Mouse (Mus musculus) lung, adult 2 months (tissue): ENCODE measurements around the gene Zfp820.

Source experiments
- CTCF ChIP-seq: fragments of 200-500 bp; IDR thresholded peaks from 2 replicates; pipeline ENCODE4 v1.5.1; 2011; ENCODE audit warnings: mild to moderate bottlenecking, low read length, control low read depth; ENCODE audit not compliant: insufficient read depth
- POLR2A ChIP-seq: fragments of 200-500 bp; IDR thresholded peaks from 2 replicates; pipeline ENCODE4 v1.6.1; 2011; ENCODE audit warnings: low read depth, mild to moderate bottlenecking, control low read depth, low read length, borderline replicate concordance; ENCODE audit errors: extremely low read depth

DNA sequence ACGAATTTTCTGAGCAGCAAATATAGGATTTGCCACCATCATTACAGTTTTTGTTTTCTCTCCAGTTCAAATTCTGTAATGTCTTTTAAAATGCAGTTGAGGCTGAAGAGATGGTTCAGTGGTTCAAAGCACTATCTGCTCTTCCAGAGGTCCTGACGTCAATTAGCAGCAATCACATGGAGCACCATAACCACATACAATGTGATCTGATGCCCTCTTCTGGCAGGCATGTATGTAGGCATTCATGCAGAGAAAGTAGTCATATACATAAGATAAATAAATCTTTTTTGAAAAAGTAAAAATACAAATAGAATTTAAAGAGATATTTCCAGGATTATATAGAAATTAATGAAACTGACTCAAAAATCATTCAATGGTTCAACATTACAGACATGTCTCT is 7.1 kb downstream of the Zfp820 start:
- no peak for TF ChIP-seq POLR2A
- TF ChIP-seq CTCF: no peak
